Mouse (Mus musculus): ENCODE data around the gene Uhmk1.
"Not testable (repeated sequence)": the region's sequence is repeated elsewhere in the genome, so short reads cannot be mapped to it uniquely, and the experiment has no call there.

The Uhmk1 gene

GRCm38 (mm10) chr1:170214757-170215522 lies at the start of gene Uhmk1:
TSS of gene Uhmk1 (minus strand) at chr1:170215397.
- DNase-seq: peak; percentile 88 to 91

- peak; percentile 82 to 87 for DNase-seq
Measured at GRCm38 (mm10) chr1:170255560-170255910, 40.3 kb upstream of the Uhmk1 start.

- no peak for DNase-seq
Measured at GRCm38 (mm10) chr1:170254893-170255559, 39.8 kb upstream of the Uhmk1 start.

GRCm38 (mm10) chr1:170245016-170245415 lies 29.8 kb upstream of the Uhmk1 start:
- DNase-seq: no peak

GRCm38 (mm10) chr1:170232688-170233087 lies 17.5 kb upstream of the Uhmk1 start, which contains the start of gene Sh2d1b2:
TSS of gene Sh2d1b2 (plus strand) at chr1:170232749.
- DNase-seq: not testable (repeated sequence)

- DNase-seq: no peak
Measured at GRCm38 (mm10) chr1:170223276-170223675, 8.1 kb upstream of the Uhmk1 start.

GRCm38 (mm10) chr1:170220351-170220750 lies 5.2 kb upstream of the Uhmk1 start:
- DNase-seq: peak; percentile 30 to 44

GRCm38 (mm10) chr1:170218091-170218884 lies 3.1 kb upstream of the Uhmk1 start:
- peak in 1 of 2 experiments; percentile 23 for DNase-seq

- no peak for DNase-seq
Measured at GRCm38 (mm10) chr1:170215590-170215989, 393 bp upstream of the Uhmk1 start.

GRCm38 (mm10) chr1:170214383-170214756 lies 827 bp downstream of the Uhmk1 start:
- DNase-seq: no peak

- no peak for DNase-seq
Measured at GRCm38 (mm10) chr1:170213181-170213879, 1.9 kb downstream of the Uhmk1 start.

GRCm38 (mm10) chr1:170206395-170206794 lies 8.8 kb downstream of the Uhmk1 start:
- no peak for DNase-seq

GRCm38 (mm10) chr1:170200379-170200778 lies 14.8 kb downstream of the Uhmk1 start:
- peak in 1 of 2 experiments; percentile 48 for DNase-seq

- peak; percentile 70 to 79 for DNase-seq
Measured at GRCm38 (mm10) chr1:170196211-170196610, 19.0 kb downstream of the Uhmk1 start.

- no peak for DNase-seq
Measured at GRCm38 (mm10) chr1:170191925-170192324, 23.3 kb downstream of the Uhmk1 start.

- DNase-seq: no peak
Measured at GRCm38 (mm10) chr1:170190225-170190624, 25.0 kb downstream of the Uhmk1 start.

GRCm38 (mm10) chr1:170188601-170189000 lies 26.6 kb downstream of the Uhmk1 start:
- DNase-seq: no peak

GRCm38 (mm10) chr1:170186531-170186930 lies 28.7 kb downstream of the Uhmk1 start:
- no peak for DNase-seq

GRCm38 (mm10) chr1:170185137-170185536 lies 30.1 kb downstream of the Uhmk1 start:
- no peak for DNase-seq

- DNase-seq: no peak
Measured at GRCm38 (mm10) chr1:170182706-170183105, 32.5 kb downstream of the Uhmk1 start.

- DNase-seq: no peak
Measured at GRCm38 (mm10) chr1:170176661-170177239, 38.4 kb downstream of the Uhmk1 start.

GRCm38 (mm10) chr1:170175848-170176247 lies 39.3 kb downstream of the Uhmk1 start:
- DNase-seq: no peak

All from kidney, adult 8-10 months (tissue).